Mouse (Mus musculus) layer of hippocampus, adult 11-12 months (tissue): Measurements from ENCODE around the gene Csrp2.
A peak's percentile ranks its signal among the peaks of the same experiment; 100 is the strongest.

ENCODE experiments used
- DNase-seq: peaks from one replicate; pipeline ENCODE4 v3.0.0; 2022; ENCODE audit warnings: low spot score

Gene Csrp2

DNA sequence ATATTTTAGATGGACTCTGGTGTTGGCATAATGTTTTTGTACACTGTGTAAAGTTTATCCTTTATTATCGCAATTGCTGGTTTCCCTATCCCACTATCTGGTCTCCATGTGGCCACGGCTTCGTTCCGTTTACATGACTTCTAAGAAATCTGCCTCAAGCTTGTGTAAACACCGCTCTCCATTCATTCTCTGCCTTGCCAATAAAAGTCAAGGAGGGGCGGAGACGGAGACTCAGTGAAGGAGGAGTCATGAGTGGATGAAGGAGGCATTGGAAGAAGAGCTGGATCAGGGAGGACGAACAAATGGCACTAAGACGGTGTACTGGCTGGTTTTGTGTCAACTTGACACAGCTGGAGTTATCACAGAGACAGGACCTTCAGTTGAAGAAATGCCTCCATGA is 52.4 kb downstream of the Csrp2 start:
- DNase-seq, result no peak

- DNase-seq, result peak; percentile 60
Observed at GRCm38 (mm10) chr10:110974463-110974862, 54.9 kb downstream of the Csrp2 start.

DNA sequence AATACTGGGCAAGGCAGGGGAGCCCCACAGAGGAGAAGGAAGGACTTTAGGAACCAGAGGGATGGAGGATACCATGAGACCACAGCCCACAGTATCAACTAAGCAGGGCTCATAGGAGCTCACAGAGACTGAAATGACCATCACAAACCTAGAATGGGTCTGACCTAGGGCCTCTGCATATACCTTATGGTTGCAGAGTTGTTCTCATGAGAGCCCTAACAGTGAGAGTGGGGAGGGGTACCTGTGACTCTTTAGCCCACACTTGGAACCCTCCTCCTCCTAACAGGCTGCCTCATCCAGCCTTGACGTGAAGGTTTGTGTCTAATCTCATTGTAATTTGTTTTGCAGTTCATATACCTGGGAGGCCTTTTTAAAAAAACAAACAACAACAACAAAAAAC is 55.3 kb downstream of the Csrp2 start:
- DNase-seq, result no peak

- no peak for DNase-seq
Observed at GRCm38 (mm10) chr10:110976046-110976445, 56.5 kb downstream of the Csrp2 start.

DNA sequence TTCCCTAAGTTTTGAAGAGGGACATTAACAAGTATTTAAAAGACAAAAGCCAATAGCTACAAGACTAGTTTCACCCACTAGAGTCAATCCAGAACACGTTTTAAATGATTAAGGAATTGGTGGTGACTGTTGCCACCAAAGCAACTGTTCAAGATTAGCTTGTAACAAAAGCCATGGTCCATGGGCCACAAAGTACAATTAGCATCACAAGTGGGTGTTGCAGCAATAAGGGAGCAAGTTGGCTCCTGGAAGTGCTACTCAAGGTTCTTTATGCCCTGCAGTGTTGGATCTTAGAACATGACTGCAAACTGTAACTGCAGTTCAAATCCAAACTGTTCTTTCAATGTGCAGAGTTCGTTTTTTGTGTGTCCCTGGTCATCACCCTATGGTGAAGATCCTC is 57.8 kb downstream of the Csrp2 start:
- DNase-seq, result no peak

- no peak for DNase-seq
Observed at GRCm38 (mm10) chr10:110979431-110979830, 59.8 kb downstream of the Csrp2 start.

DNA sequence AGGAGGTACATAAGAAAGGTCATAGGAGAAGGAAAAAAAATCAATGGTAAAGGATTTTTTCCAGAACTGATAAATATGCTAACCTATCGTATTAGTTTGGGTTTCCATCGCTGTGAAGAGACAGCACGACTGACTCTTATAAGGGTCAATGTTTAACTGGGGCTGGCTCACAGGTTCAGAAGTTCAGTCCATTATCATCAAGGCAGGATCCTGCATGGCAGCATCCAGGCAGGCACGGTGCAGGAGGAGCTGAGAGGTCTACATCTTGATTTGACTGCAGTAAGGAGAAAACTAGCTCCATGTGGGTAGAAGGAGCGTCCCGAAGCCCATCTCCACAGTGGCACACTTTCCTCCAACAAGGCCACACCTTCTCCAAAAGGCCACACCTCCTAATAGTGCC is 60.9 kb downstream of the Csrp2 start:
- DNase-seq, result no peak

DNA sequence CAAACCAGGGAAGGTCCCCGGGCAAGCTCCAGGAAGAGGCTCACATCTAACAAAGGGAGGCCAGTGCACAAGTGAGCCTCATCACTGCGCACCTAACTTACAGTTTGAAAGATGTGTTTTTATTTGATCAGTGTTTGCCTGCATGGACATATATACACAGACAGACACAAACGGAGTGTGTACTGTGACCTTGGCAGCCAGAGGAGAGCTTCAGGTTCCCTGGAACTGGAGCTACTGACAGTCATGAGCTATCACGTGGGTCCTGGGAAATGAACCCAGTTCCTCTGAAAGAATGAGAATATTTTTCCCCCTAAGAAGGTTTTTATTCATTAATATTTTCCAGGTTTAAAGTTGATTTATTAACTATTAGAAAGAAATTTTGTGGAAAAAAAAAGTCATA is 63.2 kb downstream of the Csrp2 start:
- DNase-seq, result no peak

GRCm38 (mm10) chr10:110986682-110987081 is 67.1 kb downstream of the Csrp2 start:
- DNase-seq, result no peak
